ENCODE assay signal across 9 mouse cellular contexts in the genomic region with DNA sequence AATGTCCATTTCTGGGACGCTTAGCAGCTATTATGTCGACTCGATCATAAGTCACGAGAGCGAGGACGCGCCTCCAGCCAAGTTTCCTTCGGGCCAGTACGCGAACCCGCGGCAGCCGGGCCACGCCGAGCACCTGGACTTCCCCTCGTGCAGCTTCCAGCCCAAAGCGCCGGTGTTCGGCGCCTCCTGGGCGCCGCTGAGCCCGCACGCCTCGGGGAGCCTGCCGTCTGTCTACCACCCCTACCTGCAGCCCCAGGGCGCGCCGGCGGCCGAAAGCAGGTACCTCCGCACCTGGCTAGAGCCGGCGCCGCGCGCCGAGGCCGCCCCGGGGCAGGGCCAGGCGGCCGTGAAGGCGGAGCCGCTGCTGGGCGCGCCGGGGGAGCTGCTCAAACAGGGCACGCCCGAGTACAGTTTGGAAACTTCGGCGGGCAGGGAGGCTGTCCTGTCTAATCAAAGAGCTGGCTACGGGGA. TPM values are rescaled to one million over a fixed set of nuclear protein-coding genes. Genes with fewer than 3 reads are reported as not detected.
DNase-seq lines count a peak whose midpoint lies in the region; ATAC-seq and TF ChIP-seq lines count a peak whose summit lies in the region.
"Had no signal": no experiment of that assay in that cellular context is flagged by ENCODE, and none has a peak within 500 bp of the region (broad histone marks: within the 10 kb centered on the region; RNA-seq: fewer than 3 reads in every experiment).

No protein-coding gene starts in this region.

- peak; percentile 36 for DNase-seq in lung, postnatal 0 days (ENCODE audit: low spot score)
- DNase-seq in lung, adult 18-20 months: no peak
- no peak for DNase-seq in kidney, postnatal 0 days (ENCODE audit: low spot score)
- no peak for DNase-seq in thymus, postnatal 14 days
- DNase-seq in cerebellum, adult 8-10 months: no peak
- no peak for DNase-seq in layer of hippocampus, adult 8-10 months (ENCODE audit: low spot score in 2 of 2)

- H3K9me3 ChIP-seq in lung, postnatal 0 days (ENCODE audit: low read length): no peaks in the 10 kb centered on the region
- no peaks in the 10 kb centered on the region for H3K9me3 ChIP-seq in embryonic facial prominence, embryonic 12.5 days
- no peaks in the 10 kb centered on the region for H3K9me3 ChIP-seq in kidney, postnatal 0 days (replicated peaks; ENCODE audit: low read length)

- TF ChIP-seq CTCF in lung, postnatal 0 days (IDR thresholded peaks at IDR 0.05): no peak
- no peak for TF ChIP-seq CTCF in kidney, postnatal 0 days (IDR thresholded peaks at IDR 0.05; ENCODE audit: low read depth)
- TF ChIP-seq CTCF in small intestine, adult 2 months (IDR thresholded peaks at IDR 0.05; ENCODE audit: extremely low read depth, insufficient read length, insufficient replicate concordance, low read depth, low read length): no peak

- H3K4me1 ChIP-seq in lung, postnatal 0 days (ENCODE audit: insufficient read depth, low read depth, low read length): peaks cover 10% of the 10 kb centered on the region; the same call in 1 of the 2 replicates
- no peaks in the 10 kb centered on the region; the same call in 1 of the 2 replicates for H3K4me1 ChIP-seq in embryonic facial prominence, embryonic 12.5 days
- H3K4me1 ChIP-seq in kidney, postnatal 0 days (replicated peaks; ENCODE audit: insufficient read depth, low read length): peaks cover 16% of the 10 kb centered on the region
- H3K4me1 ChIP-seq in small intestine, adult 2 months (ENCODE audit: control insufficient read depth, insufficient read depth, insufficient read length, low read length): 0 out of 2 replicates have a peak, but pooled peaks cover 2% of the 10 kb centered on the region

- no peaks in the 10 kb centered on the region for H3K36me3 ChIP-seq in lung, postnatal 0 days (ENCODE audit: insufficient read depth, low read length)
- H3K36me3 ChIP-seq in embryonic facial prominence, embryonic 12.5 days: no peaks in the 10 kb centered on the region
- H3K36me3 ChIP-seq in kidney, postnatal 0 days (ENCODE audit: insufficient read depth, low read length): peaks cover 5% of the 10 kb centered on the region; the same call in 1 of the 2 replicates
- no peaks in the 10 kb centered on the region for H3K36me3 ChIP-seq in small intestine, adult 2 months (ENCODE audit: control insufficient read depth, insufficient read depth, low read length)

- ATAC-seq in lung, postnatal 0 days: peak; percentile 52
- no peak for ATAC-seq in embryonic facial prominence, embryonic 12.5 days (ENCODE audit: insufficient number of reproducible peaks, insufficient read depth, low FRiP score, low TSS enrichment)
- peak; percentile 55 for ATAC-seq in kidney, postnatal 0 days (replicated peaks; ENCODE audit: low FRiP score, low read depth)

- H3K27ac ChIP-seq in lung, postnatal 0 days (ENCODE audit: low read length): no peak overlapping the region
- no peak overlapping the region for H3K27ac ChIP-seq in embryonic facial prominence, embryonic 12.5 days
- peak overlapping the region; percentile 92 for H3K27ac ChIP-seq in kidney, postnatal 0 days
- no peak overlapping the region for H3K27ac ChIP-seq in small intestine, adult 2 months (ENCODE audit: insufficient read depth, low read depth, low read length)

- H3K4me3 ChIP-seq in lung, postnatal 0 days (ENCODE audit: low read depth, low read length): peak overlapping the region; percentile 32
- peak overlapping the region; percentile 20 for H3K4me3 ChIP-seq in embryonic facial prominence, embryonic 12.5 days
- H3K4me3 ChIP-seq in kidney, postnatal 0 days (replicated peaks; ENCODE audit: low read depth, low read length): peak overlapping the region; percentile 53
- peak overlapping the region; percentile 44 for H3K4me3 ChIP-seq in small intestine, adult 2 months (ENCODE audit: low read depth, low read length)

- H3K4me2 ChIP-seq in lung, postnatal 0 days (replicated peaks; ENCODE audit: low read depth, low read length): peak overlapping the region; percentile 50
- 0 out of 2 replicates have a peak overlapping the region, but pooled peaks have one; percentile 3 for H3K4me2 ChIP-seq in embryonic facial prominence, embryonic 12.5 days (replicated peaks)
- peak overlapping the region; percentile 66 for H3K4me2 ChIP-seq in kidney, postnatal 0 days (ENCODE audit: low read length)

- WGBS in lung, postnatal 0 days: under 1% methylated on average over 50 of the region's 52 CpGs
- whole genome bisulfite sequencing in embryonic facial prominence, embryonic 12.5 days: under 1% methylated on average over 52 of the region's 52 CpGs
- under 1% methylated on average over 52 of the region's 52 CpGs for WGBS in kidney, postnatal 0 days
- WGBS in small intestine, adult 2 months: under 1% methylated on average over 52 of the region's 52 CpGs

- TF ChIP-seq EP300 in lung, postnatal 0 days (IDR thresholded peaks at IDR 0.05): no peak

- no peak for TF ChIP-seq POLR2A in small intestine, adult 2 months (IDR thresholded peaks at IDR 0.05; ENCODE audit: low read depth, low read length)

- peaks cover 97% of the 10 kb centered on the region for H3K27me3 ChIP-seq in lung, postnatal 0 days (replicated peaks; ENCODE audit: insufficient read depth, low read length)
- H3K27me3 ChIP-seq in embryonic facial prominence, embryonic 12.5 days: peaks cover 98% of the 10 kb centered on the region
- no peaks in the 10 kb centered on the region for H3K27me3 ChIP-seq in kidney, postnatal 0 days (ENCODE audit: insufficient read depth, low read length)
- H3K27me3 ChIP-seq in small intestine, adult 2 months (ENCODE audit: control insufficient read depth, insufficient read depth, low read length): peaks cover 87% of the 10 kb centered on the region

- no peak overlapping the region for H3K9ac ChIP-seq in lung, postnatal 0 days (replicated peaks; ENCODE audit: low read depth)
- no peak overlapping the region for H3K9ac ChIP-seq in embryonic facial prominence, embryonic 12.5 days
- peak overlapping the region; percentile 72 for H3K9ac ChIP-seq in kidney, postnatal 0 days (ENCODE audit: low read depth, low read length)

RNA-seq across cellular contexts. Expression of a gene that starts 0.3 kb away (rescaled TPM):
- not detected in 2 replicates for polyA plus RNA-seq in lung, postnatal 0 days (2015; fragmentation: Nextera tagmentation; extraction: Ambion mirVana)
- polyA plus RNA-seq in embryonic facial prominence, embryonic 12.5 days (2016; fragmentation: Nextera tagmentation; extraction: Ambion mirVana): 0.09 TPM in 2 replicates
- 22.6 and 23.1 TPM in 2 replicates for polyA plus RNA-seq in kidney, postnatal 0 days (2015; fragmentation: Nextera tagmentation; extraction: Ambion mirVana)
- 0.14 TPM in 1 of 2 replicates, not detected in the other for polyA plus RNA-seq in small intestine, adult 2 months (2012; rRNA removed)
- not detected for total RNA-seq in layer of hippocampus, adult 8-10 months (2022)

RNA-seq across cellular contexts. Expression of a gene that starts 10.1 kb away (rescaled TPM):
- 0.23 and 0.35 TPM in 2 replicates for polyA plus RNA-seq in lung, postnatal 0 days (2015; fragmentation: Nextera tagmentation; extraction: Ambion mirVana)
- polyA plus RNA-seq in embryonic facial prominence, embryonic 12.5 days (2016; fragmentation: Nextera tagmentation; extraction: Ambion mirVana): not detected in 2 replicates
- 8.7 and 12.2 TPM in 2 replicates for polyA plus RNA-seq in kidney, postnatal 0 days (2015; fragmentation: Nextera tagmentation; extraction: Ambion mirVana)
- 0.38 and 5.3 TPM in 2 replicates for polyA plus RNA-seq in small intestine, adult 2 months (2012; rRNA removed)
- not detected for total RNA-seq in layer of hippocampus, adult 8-10 months (2022)
- total RNA-seq: hematopoietic stem cell, adult 5-6 weeks had no signal

RNA-seq across cellular contexts. Expression of a gene that starts 14.8 kb away (rescaled TPM):
- polyA plus RNA-seq in lung, postnatal 0 days (2015; fragmentation: Nextera tagmentation; extraction: Ambion mirVana): 1.3 and 1.9 TPM in 2 replicates
- not detected in 2 replicates for polyA plus RNA-seq in embryonic facial prominence, embryonic 12.5 days (2016; fragmentation: Nextera tagmentation; extraction: Ambion mirVana)
- 56.1 and 58.9 TPM in 2 replicates for polyA plus RNA-seq in kidney, postnatal 0 days (2015; fragmentation: Nextera tagmentation; extraction: Ambion mirVana)
- polyA plus RNA-seq in small intestine, adult 2 months (2012; rRNA removed): 0.17 and 1.5 TPM in 2 replicates
- not detected for total RNA-seq in layer of hippocampus, adult 8-10 months (2022)
- total RNA-seq: hematopoietic stem cell, adult 5-6 weeks had no signal

RNA-seq across cellular contexts. Expression of a gene that starts 20.7 kb away (rescaled TPM):
- 7.3 and 7.4 TPM in 2 replicates for polyA plus RNA-seq in lung, postnatal 0 days (2015; fragmentation: Nextera tagmentation; extraction: Ambion mirVana)
- polyA plus RNA-seq in embryonic facial prominence, embryonic 12.5 days (2016; fragmentation: Nextera tagmentation; extraction: Ambion mirVana): not detected in 2 replicates
- polyA plus RNA-seq in kidney, postnatal 0 days (2015; fragmentation: Nextera tagmentation; extraction: Ambion mirVana): 45.0 and 47.8 TPM in 2 replicates
- polyA plus RNA-seq in small intestine, adult 2 months (2012; rRNA removed): 1.0 and 8.3 TPM in 2 replicates
- total RNA-seq in layer of hippocampus, adult 8-10 months (2022): not detected

RNA-seq across cellular contexts. Expression of a gene that starts 31.6 kb away (rescaled TPM):
- polyA plus RNA-seq in lung, postnatal 0 days (2015; fragmentation: Nextera tagmentation; extraction: Ambion mirVana): 16.8 and 17.3 TPM in 2 replicates
- 0.38 TPM in 1 of 2 replicates, not detected in the other for polyA plus RNA-seq in embryonic facial prominence, embryonic 12.5 days (2016; fragmentation: Nextera tagmentation; extraction: Ambion mirVana)
- polyA plus RNA-seq in kidney, postnatal 0 days (2015; fragmentation: Nextera tagmentation; extraction: Ambion mirVana): 10.2 and 12.9 TPM in 2 replicates
- polyA plus RNA-seq in small intestine, adult 2 months (2012; rRNA removed): 1.8 and 3.2 TPM in 2 replicates
- not detected for total RNA-seq in layer of hippocampus, adult 8-10 months (2022)

Comparison
In these comparisons a context has a peak if more than half of its experiments do, and no peak if none do; other contexts are left out.
1. H3K4me2 ChIP-seq: peak in every context shown above with its lines; median percentile 66 in kidney, postnatal 0 days; 50 in lung, postnatal 0 days; 3 in embryonic facial prominence, embryonic 12.5 days.
2. RNA of a gene that starts 0.3 kb away (polyA plus RNA-seq): 22.6 to 23.1 TPM in kidney, postnatal 0 days; 0.14 TPM in small intestine, adult 2 months, 0.09 TPM in embryonic facial prominence, embryonic 12.5 days and not detected in lung, postnatal 0 days; every median in the first group is over 10 times any median in the second.
3. RNA of a gene that starts 14.8 kb away (polyA plus RNA-seq): 56.1 to 58.9 TPM in kidney, postnatal 0 days; 0.17 to 1.5 TPM in small intestine, adult 2 months, 1.3 to 1.9 TPM in lung, postnatal 0 days and not detected in embryonic facial prominence, embryonic 12.5 days; every median in the first group is over 10 times any median in the second.
4. Peak in every context shown above with its lines, with median percentiles within 50 percentile points of each other: H3K4me3 ChIP-seq.